Mouse (Mus musculus) midbrain, embryonic 12.5 days (tissue): ENCODE results near the gene Gpr37l1. TPM values are rescaled to one million over a fixed set of nuclear protein-coding genes. Genes with fewer than 3 reads are reported as not detected.

Experiments used
- ATAC-seq: fragments of 200-750 bp; cut with Nextera tagmentation; 2 replicates; pipeline ENCODE4 v1.8.0; 2017; ENCODE audit warnings: low read depth, moderate TSS enrichment, moderate library complexity; ENCODE audit not compliant: low FRiP score
- H3K27ac ChIP-seq: fragments of 300-500 bp; sonication (generic); replicated peaks from 2 replicates; pipeline ENCODE4 v1.5.1; 2016; ENCODE audit warnings: mild to moderate bottlenecking
- H3K27me3 ChIP-seq: fragments of 300-500 bp; sonication (generic); 2 replicates; pipeline ENCODE4 v1.6.1; 2016; ENCODE audit warnings: mild to moderate bottlenecking
- H3K36me3 ChIP-seq: fragments of 300-500 bp; sonication (generic); 2 replicates; pipeline ENCODE4 v1.6.1; 2016
- H3K4me1 ChIP-seq: fragments of 300-500 bp; sonication (generic); 2 replicates; pipeline ENCODE4 v1.6.1; 2016
- H3K4me2 ChIP-seq: fragments of 300-500 bp; sonication (generic); replicated peaks from 2 replicates; pipeline ENCODE4 v1.6.1; 2016; ENCODE audit warnings: mild to moderate bottlenecking, moderate library complexity
- H3K4me3 ChIP-seq: fragments of 300-500 bp; sonication (generic); 2 replicates; pipeline ENCODE4 v1.5.1; 2016; ENCODE audit warnings: mild to moderate bottlenecking
- H3K9ac ChIP-seq: fragments of 300-500 bp; sonication (generic); replicated peaks from 2 replicates; pipeline ENCODE4 v1.6.1; 2016; ENCODE audit warnings: mild to moderate bottlenecking, moderate library complexity
- H3K9me3 ChIP-seq: fragments of 300-500 bp; sonication (generic); 2 replicates; pipeline ENCODE4 v1.6.1; 2016; ENCODE audit warnings: mild to moderate bottlenecking
- WGBS: fragments of 180-500 bp; shearing (Covaris S2); methylation state at CpG from one replicate; pipeline ENCODE4 v1.1.7; 2016; 5-methylcytosine and 5-hydroxymethylcytosine counted together
- polyA plus RNA-seq: library from polyadenylated mRNA; unstranded; fragments of >200 nt; fragmentation: Nextera tagmentation; extraction: Ambion mirVana; gene quantifications from 2 replicates; pipeline ENCODE4 v1.2.1, GENCODE M21; 2016

The Gpr37l1 gene
- polyA plus RNA-seq, 1 experiment from 2014 or later, result not detected

- H3K27ac ChIP-seq, result no peak overlapping the region
- ATAC-seq, result no peak
- H3K36me3 ChIP-seq, result no peaks in the 10 kb centered on the region
- H3K9me3 ChIP-seq, result no peaks in the 10 kb centered on the region
- H3K4me2 ChIP-seq, result no peak overlapping the region
- H3K27me3 ChIP-seq, result no peaks in the 10 kb centered on the region
- H3K9ac ChIP-seq, result no peak overlapping the region
- WGBS, result 91% methylated on average over 10 of the region's 10 CpGs
- no peak overlapping the region for H3K4me3 ChIP-seq
- H3K4me1 ChIP-seq, result no peaks in the 10 kb centered on the region
These were observed 13.3 kb upstream of the Gpr37l1 start for GRCm38 (mm10) chr1:135180830-135181229.

- H3K27ac ChIP-seq, result no peak overlapping the region
These were observed 11.4 kb upstream of the Gpr37l1 start for GRCm38 (mm10) chr1:135178863-135179262.

GRCm38 (mm10) chr1:135177724-135178123, 10.2 kb upstream of the Gpr37l1 start:
- no peak for ATAC-seq
- no peaks in the 10 kb centered on the region for H3K36me3 ChIP-seq
- WGBS, result 74% methylated on average over 3 of the region's 3 CpGs
- H3K4me3 ChIP-seq, result no peak overlapping the region
- no peaks in the 10 kb centered on the region for H3K4me1 ChIP-seq
- H3K27me3 ChIP-seq, result no peaks in the 10 kb centered on the region
- H3K9ac ChIP-seq, result no peak overlapping the region
- H3K4me2 ChIP-seq, result no peak overlapping the region
- H3K27ac ChIP-seq, result no peak overlapping the region
- no peaks in the 10 kb centered on the region for H3K9me3 ChIP-seq

More at GRCm38 (mm10) chr1:135178863-135179262, 11.4 kb upstream of the Gpr37l1 start:
- Histone ChIP-seq H3K4me3 (no peak overlapping the region), H3K27me3 (no peaks in the 10 kb centered on the region), H3K4me1 (no peaks in the 10 kb centered on the region), H3K36me3 (no peaks in the 10 kb centered on the region), H3K4me2 (no peak overlapping the region), H3K9me3 (no peaks in the 10 kb centered on the region), H3K9ac (no peak overlapping the region)
- no peak for ATAC-seq
- 89% methylated on average over 7 of the region's 7 CpGs for WGBS

- 80% methylated on average over 3 of the region's 3 CpGs for WGBS
- no peak overlapping the region for H3K4me3 ChIP-seq
- no peaks in the 10 kb centered on the region for H3K27me3 ChIP-seq
These were observed 7.7 kb upstream of the Gpr37l1 start for GRCm38 (mm10) chr1:135175176-135175575.

GRCm38 (mm10) chr1:135173311-135173710, 5.8 kb upstream of the Gpr37l1 start:
- Histone ChIP-seq H3K27me3 (no peaks in the 10 kb centered on the region), H3K9ac (no peak overlapping the region), H3K4me2 (no peak overlapping the region), H3K4me1 (no peaks in the 10 kb centered on the region), H3K4me3 (no peak overlapping the region), H3K9me3 (no peaks in the 10 kb centered on the region), H3K27ac (no peak overlapping the region), H3K36me3 (no peaks in the 10 kb centered on the region)
- ATAC-seq, result no peak
- WGBS, result 88% methylated on average over 6 of the region's 6 CpGs

More at GRCm38 (mm10) chr1:135175176-135175575, 7.7 kb upstream of the Gpr37l1 start:
- no peaks in the 10 kb centered on the region for H3K4me1 ChIP-seq
- H3K4me2 ChIP-seq, result no peak overlapping the region
- H3K9ac ChIP-seq, result no peak overlapping the region
- no peaks in the 10 kb centered on the region for H3K36me3 ChIP-seq
- H3K9me3 ChIP-seq, result no peaks in the 10 kb centered on the region
- ATAC-seq, result no peak
- H3K27ac ChIP-seq, result no peak overlapping the region

GRCm38 (mm10) chr1:135171984-135172383, 4.5 kb upstream of the Gpr37l1 start:
- no peak overlapping the region for H3K27ac ChIP-seq
- no peaks in the 10 kb centered on the region for H3K4me1 ChIP-seq
- H3K9ac ChIP-seq, result no peak overlapping the region
- H3K27me3 ChIP-seq, result no peaks in the 10 kb centered on the region; the same call in 1 of the 2 replicates
- no peaks in the 10 kb centered on the region for H3K36me3 ChIP-seq
- H3K4me3 ChIP-seq, result no peak overlapping the region
- WGBS, result 56% methylated on average over 6 of the region's 6 CpGs
- peak; percentile 77 for ATAC-seq
- no peak overlapping the region for H3K4me2 ChIP-seq
- no peaks in the 10 kb centered on the region for H3K9me3 ChIP-seq

- H3K4me3 ChIP-seq, result no peak overlapping the region
These were observed 3.7 kb upstream of the Gpr37l1 start for GRCm38 (mm10) chr1:135171202-135171601.

GRCm38 (mm10) chr1:135170299-135170698, 2.8 kb upstream of the Gpr37l1 start:
- H3K4me1 ChIP-seq, result no peaks in the 10 kb centered on the region
- no peaks in the 10 kb centered on the region for H3K9me3 ChIP-seq
- H3K27ac ChIP-seq, result no peak overlapping the region
- H3K36me3 ChIP-seq, result no peaks in the 10 kb centered on the region
- ATAC-seq, result no peak
- no peaks in the 10 kb centered on the region; the same call in 1 of the 2 replicates for H3K27me3 ChIP-seq
- no peak overlapping the region for H3K9ac ChIP-seq
- no peak overlapping the region for H3K4me2 ChIP-seq
- no peak overlapping the region for H3K4me3 ChIP-seq
- 79% methylated on average over 10 of the region's 10 CpGs for WGBS

More at GRCm38 (mm10) chr1:135171202-135171601, 3.7 kb upstream of the Gpr37l1 start:
- Histone ChIP-seq H3K27ac (no peak overlapping the region), H3K9me3 (no peaks in the 10 kb centered on the region), H3K4me2 (no peak overlapping the region), H3K27me3 (no peaks in the 10 kb centered on the region; the same call in 1 of the 2 replicates), H3K9ac (no peak overlapping the region), H3K36me3 (no peaks in the 10 kb centered on the region), H3K4me1 (no peaks in the 10 kb centered on the region)
- WGBS, result 82% methylated on average over 7 of the region's 7 CpGs
- no peak for ATAC-seq

- no peak overlapping the region for H3K4me2 ChIP-seq
- no peaks in the 10 kb centered on the region for H3K36me3 ChIP-seq
- no peak overlapping the region for H3K9ac ChIP-seq
- H3K9me3 ChIP-seq, result no peaks in the 10 kb centered on the region
- no peaks in the 10 kb centered on the region for H3K4me1 ChIP-seq
- no peak for ATAC-seq
- no peak overlapping the region for H3K27ac ChIP-seq
- no peaks in the 10 kb centered on the region; the same call in 1 of the 2 replicates for H3K27me3 ChIP-seq
- WGBS, result 52% methylated on average over 12 of the region's 12 CpGs
- no peak overlapping the region for H3K4me3 ChIP-seq
These were observed 2.2 kb upstream of the Gpr37l1 start for GRCm38 (mm10) chr1:135169556-135170224.

- no peaks in the 10 kb centered on the region for H3K36me3 ChIP-seq
- H3K9me3 ChIP-seq, result no peaks in the 10 kb centered on the region
- no peak overlapping the region for H3K4me2 ChIP-seq
- H3K9ac ChIP-seq, result no peak overlapping the region
- H3K4me3 ChIP-seq, result no peak overlapping the region
- 92% methylated on average over 10 of the region's 10 CpGs for WGBS
- H3K27ac ChIP-seq, result no peak overlapping the region
- no peak for ATAC-seq
- no peaks in the 10 kb centered on the region for H3K4me1 ChIP-seq
- no peaks in the 10 kb centered on the region; the same call in 1 of the 2 replicates for H3K27me3 ChIP-seq
These were observed 1.1 kb upstream of the Gpr37l1 start for GRCm38 (mm10) chr1:135168453-135169200.

GRCm38 (mm10) chr1:135162720-135163119, 4.8 kb downstream of the Gpr37l1 start:
- H3K4me3 ChIP-seq, result no peak overlapping the region
- no peaks in the 10 kb centered on the region; the same call in 1 of the 2 replicates for H3K27me3 ChIP-seq
- no peaks in the 10 kb centered on the region for H3K36me3 ChIP-seq
- H3K9ac ChIP-seq, result no peak overlapping the region
- WGBS, result 38% methylated on average over 6 of the region's 6 CpGs
- H3K4me1 ChIP-seq, result peaks cover 11% of the 10 kb centered on the region
- H3K9me3 ChIP-seq, result no peaks in the 10 kb centered on the region
- ATAC-seq, result no peak
- H3K4me2 ChIP-seq, result no peak overlapping the region
- H3K27ac ChIP-seq, result no peak overlapping the region

- no peaks in the 10 kb centered on the region for H3K9me3 ChIP-seq
- H3K9ac ChIP-seq, result no peak overlapping the region
- no peaks in the 10 kb centered on the region for H3K27me3 ChIP-seq
- peaks cover 15% of the 10 kb centered on the region for H3K36me3 ChIP-seq
- 88% methylated on average over 13 of the region's 13 CpGs for WGBS
- peaks cover 11% of the 10 kb centered on the region for H3K4me1 ChIP-seq
- no peak overlapping the region for H3K4me3 ChIP-seq
- 0 out of 2 replicates have a peak overlapping the region, but pooled peaks have one; percentile 25 for H3K27ac ChIP-seq
- no peak for ATAC-seq
- no peak overlapping the region for H3K4me2 ChIP-seq
These were observed 7.0 kb downstream of the Gpr37l1 start for GRCm38 (mm10) chr1:135160411-135161050.
